Mouse (Mus musculus) heart, embryonic 14.5 days (tissue): Measurements from ENCODE around the gene Rbfox2. TPM values are rescaled to one million over a fixed set of nuclear protein-coding genes. Genes with fewer than 3 reads are reported as not detected.

ENCODE experiments used
- ATAC-seq: fragments of 200-750 bp; cut with Nextera tagmentation; 2 replicates; pipeline ENCODE4 v1.8.0; 2017; ENCODE audit warnings: low read depth, moderate TSS enrichment; ENCODE audit not compliant: insufficient number of reproducible peaks, insufficient read depth, low FRiP score
- H3K27ac ChIP-seq, 2 experiments: fragments of 200-500 bp in 1 of 2; fragments of 300-500 bp in 1 of 2; sonication (generic) in 1 of 2; replicated peaks in 1 of 2; 2 replicates each; pipeline ENCODE4 v1.5.1; 2012 to 2014; ENCODE audit warnings: low read depth in 2 of 2, low read length in 2 of 2, control low read depth in 1 of 2, mild to moderate bottlenecking in 1 of 2, mixed read lengths in 1 of 2; ENCODE audit not compliant: control insufficient read depth in 1 of 2, insufficient read depth in 1 of 2
- H3K27me3 ChIP-seq: fragments of 300-500 bp; sonication (generic); 2 replicates; pipeline ENCODE4 v1.6.1; 2014; ENCODE audit warnings: mild to moderate bottlenecking, low read length, control low read depth; ENCODE audit not compliant: control insufficient read depth, insufficient read depth
- H3K36me3 ChIP-seq: fragments of 300-500 bp; sonication (generic); 2 replicates; pipeline ENCODE4 v1.6.1; 2014; ENCODE audit warnings: mild to moderate bottlenecking, control low read depth, low read length, mixed read lengths; ENCODE audit not compliant: control insufficient read depth, insufficient read depth
- H3K4me1 ChIP-seq, 2 experiments: fragments of 200-500 bp in 1 of 2; fragments of 300-500 bp in 1 of 2; sonication (generic) in 1 of 2; 2 replicates each; pipeline ENCODE4 v1.6.1; 2012 to 2014; ENCODE audit warnings: low read length in 2 of 2, control low read depth in 1 of 2, mixed read lengths in 1 of 2; ENCODE audit not compliant: control insufficient read depth in 2 of 2, insufficient read depth in 2 of 2
- H3K4me2 ChIP-seq: fragments of 300-500 bp; sonication (generic); 2 replicates; pipeline ENCODE4 v1.6.1; 2014; ENCODE audit warnings: mild to moderate bottlenecking, low read length
- H3K4me3 ChIP-seq, 2 experiments: fragments of 200-500 bp in 1 of 2; fragments of 300-500 bp in 1 of 2; sonication (generic) in 1 of 2; 2 replicates each; pipeline ENCODE4 v1.5.1; 2012 to 2014; ENCODE audit warnings: low read length in 2 of 2, mild to moderate bottlenecking in 2 of 2, control low read depth in 1 of 2, low read depth in 1 of 2, moderate library complexity in 1 of 2; ENCODE audit not compliant: control insufficient read depth in 1 of 2, insufficient read depth in 1 of 2
- H3K9ac ChIP-seq: fragments of 300-500 bp; sonication (generic); 2 replicates; pipeline ENCODE4 v1.6.1; 2014; ENCODE audit warnings: mild to moderate bottlenecking, low read length
- H3K9me3 ChIP-seq: fragments of 300-500 bp; sonication (generic); 2 replicates; pipeline ENCODE4 v1.6.1; 2016; ENCODE audit warnings: low read length, control low read depth; ENCODE audit not compliant: control insufficient read depth
- WGBS: fragments of 180-500 bp; shearing (Covaris S2); extraction: QIAGEN DNeasy Blood & Tissue Kit; methylation state at CpG from one replicate; pipeline ENCODE4 v1.1.7; 2014; 5-methylcytosine and 5-hydroxymethylcytosine counted together
- polyA plus RNA-seq: library from polyadenylated mRNA; unstranded; fragments of >200 nt; fragmentation: Nextera tagmentation; extraction: Ambion mirVana; gene quantifications from 2 replicates; pipeline ENCODE4 v1.2.1, GENCODE M21; 2014

Rbfox2 gene
- polyA plus RNA-seq, 1 experiment from 2014 or later, result 89.1 TPM

- peaks cover 2 to 26% of the 10 kb centered on the region in 2 experiments for H3K4me1 ChIP-seq
- WGBS, result 48% methylated on average over 7 of the region's 7 CpGs
- no peaks in the 10 kb centered on the region for H3K27me3 ChIP-seq
- no peak overlapping the region for H3K4me2 ChIP-seq
- ATAC-seq, result no peak
- H3K36me3 ChIP-seq, result no peaks in the 10 kb centered on the region
- no peak overlapping the region for H3K4me3 ChIP-seq
- H3K9ac ChIP-seq, result no peak overlapping the region; the same call in 1 of the 2 replicates
- H3K9me3 ChIP-seq, result no peaks in the 10 kb centered on the region
- H3K27ac ChIP-seq, result no peak overlapping the region
Measured at GRCm38 (mm10) chr15:77291471-77291870, 15.3 kb downstream of the Rbfox2 start.

DNA sequence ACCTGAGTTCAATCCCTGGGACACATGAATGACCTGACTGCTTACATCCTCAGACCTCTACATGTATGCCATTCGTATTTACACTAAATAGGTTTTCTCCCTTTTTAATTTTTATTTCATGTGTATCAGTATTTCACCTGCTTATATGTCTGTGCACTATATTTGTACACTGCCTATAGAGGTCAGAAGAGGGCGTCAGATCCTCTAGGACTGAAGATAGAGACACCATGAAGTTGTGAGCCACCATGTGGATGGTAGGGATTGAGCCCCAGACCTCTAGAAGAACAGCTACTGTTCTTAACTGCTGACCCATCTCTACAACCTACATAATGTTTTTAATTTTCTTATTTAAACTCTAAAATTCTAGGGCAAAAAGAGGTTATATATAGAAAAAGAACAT lies 16.5 kb downstream of the Rbfox2 start:
- Histone ChIP-seq H3K9me3 (no peaks in the 10 kb centered on the region), H3K27me3 (no peaks in the 10 kb centered on the region), H3K36me3 (no peaks in the 10 kb centered on the region), H3K4me1 (peaks cover 2 to 26% of the 10 kb centered on the region in 2 experiments), H3K4me2 (no peak overlapping the region), H3K4me3 (no peak overlapping the region), H3K9ac (no peak overlapping the region), H3K27ac (no peak overlapping the region)
- ATAC-seq, result no peak
- WGBS, result 82% methylated on average over 2 of the region's 2 CpGs

DNA sequence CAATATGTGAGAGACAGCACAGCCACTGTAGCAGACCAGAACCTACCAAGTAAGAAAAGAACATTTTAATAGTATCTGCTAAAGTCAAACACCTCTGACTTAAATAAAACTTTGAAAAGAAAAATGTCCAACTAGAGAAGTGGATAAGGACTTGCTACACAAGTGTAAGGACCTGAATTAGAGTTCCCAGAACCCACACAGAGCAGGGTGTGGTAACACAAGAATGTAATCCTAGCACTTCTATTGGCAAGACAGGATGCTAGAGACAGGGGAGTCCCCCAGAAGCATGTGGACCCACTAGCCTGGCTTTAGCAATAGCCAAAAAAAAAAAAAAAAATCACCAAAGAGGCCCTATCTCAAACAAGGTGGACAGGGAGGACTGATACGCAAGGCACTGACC lies 26.7 kb downstream of the Rbfox2 start:
- Histone ChIP-seq H3K4me1 (peaks cover 2 to 9% of the 10 kb centered on the region in 2 experiments; a peak in 3 of 4 replicates), H3K27me3 (no peaks in the 10 kb centered on the region), H3K4me2 (no peak overlapping the region), H3K9ac (no peak overlapping the region), H3K4me3 (no peak overlapping the region), H3K9me3 (no peaks in the 10 kb centered on the region), H3K36me3 (no peaks in the 10 kb centered on the region), H3K27ac (no peak overlapping the region)
- no peak for ATAC-seq
- 93% methylated on average over 1 of the region's 1 CpGs for WGBS

GRCm38 (mm10) chr15:77278825-77279224 lies 28.0 kb downstream of the Rbfox2 start:
- ATAC-seq, result no peak
- Histone ChIP-seq H3K4me3 (no peak overlapping the region), H3K9me3 (no peaks in the 10 kb centered on the region), H3K4me2 (no peak overlapping the region), H3K27ac (no peak overlapping the region), H3K27me3 (no peaks in the 10 kb centered on the region), H3K4me1 (peaks cover 2 to 13% of the 10 kb centered on the region in 2 experiments; a peak in 3 of 4 replicates), H3K36me3 (no peaks in the 10 kb centered on the region), H3K9ac (no peak overlapping the region)
- 67% methylated on average over 5 of the region's 5 CpGs for WGBS

GRCm38 (mm10) chr15:77276838-77277725 lies 29.7 kb downstream of the Rbfox2 start:
- Histone ChIP-seq H3K27ac (no peak overlapping the region), H3K4me1 (peaks cover 2 to 13% of the 10 kb centered on the region in 2 experiments; a peak in 3 of 4 replicates), H3K9ac (no peak overlapping the region), H3K4me2 (no peak overlapping the region), H3K9me3 (no peaks in the 10 kb centered on the region), H3K27me3 (no peaks in the 10 kb centered on the region), H3K36me3 (no peaks in the 10 kb centered on the region), H3K4me3 (no peak overlapping the region)
- ATAC-seq, result no peak
- WGBS, result 49% methylated on average over 3 of the region's 3 CpGs

GRCm38 (mm10) chr15:77276300-77276699 lies 30.5 kb downstream of the Rbfox2 start:
- no peak for ATAC-seq
- no peaks in the 10 kb centered on the region for H3K27me3 ChIP-seq
- no peak overlapping the region for H3K4me2 ChIP-seq
- H3K4me1 ChIP-seq, result peaks cover 2 to 13% of the 10 kb centered on the region in 2 experiments; a peak in 3 of 4 replicates
- H3K27ac ChIP-seq, result no peak overlapping the region
- no peaks in the 10 kb centered on the region for H3K9me3 ChIP-seq
- H3K4me3 ChIP-seq, result no peak overlapping the region
- H3K9ac ChIP-seq, result no peak overlapping the region
- WGBS, result 87% methylated on average over 1 of the region's 1 CpGs
- H3K36me3 ChIP-seq, result no peaks in the 10 kb centered on the region

DNA sequence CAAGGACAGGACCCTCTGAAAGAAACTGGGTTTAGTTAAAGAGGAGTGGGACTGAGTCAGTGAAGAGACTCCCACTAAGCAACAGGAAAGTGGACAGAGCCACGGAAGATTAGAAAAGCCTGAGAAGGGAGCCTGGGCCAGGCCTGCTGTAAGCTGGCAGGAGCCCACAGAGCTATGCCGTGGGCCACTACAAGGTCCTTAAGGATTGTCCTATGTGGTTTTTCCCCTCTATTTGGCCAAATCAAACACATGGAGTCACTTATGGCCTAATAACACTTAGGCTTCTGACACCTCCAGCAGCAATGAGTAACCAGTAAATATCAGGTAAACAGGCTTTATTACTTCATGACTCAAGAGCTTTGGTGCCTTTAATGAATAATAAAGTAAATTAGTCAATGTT lies 31.2 kb downstream of the Rbfox2 start:
- peaks cover 0 to 6% of the 10 kb centered on the region in 2 experiments; a peak in 1 of 4 replicates for H3K4me1 ChIP-seq
- no peak overlapping the region for H3K4me3 ChIP-seq
- no peaks in the 10 kb centered on the region for H3K9me3 ChIP-seq
- no peak overlapping the region for H3K4me2 ChIP-seq
- ATAC-seq, result no peak
- no peaks in the 10 kb centered on the region for H3K36me3 ChIP-seq
- no peak overlapping the region for H3K27ac ChIP-seq
- H3K27me3 ChIP-seq, result no peaks in the 10 kb centered on the region
- H3K9ac ChIP-seq, result no peak overlapping the region
- WGBS, result 68% methylated on average over 2 of the region's 2 CpGs
